Mouse (Mus musculus) adrenal gland (tissue): ENCODE measurements around the gene Trim80.
"Not testable (repeated sequence)": the region's sequence is repeated elsewhere in the genome, so short reads cannot be mapped to it uniquely, and the experiment has no call there.

Experiments
- intact Hi-C: fragments of 180-260 bp; cut with DNase I; formaldehyde crosslinking; loops from one replicate; pipeline ENCODE4 v1.15.1; 2025

Trim80 gene

GRCm38 (mm10) chr11:115427482-115428331 lies 12.6 kb upstream of the Trim80 start:
- intact Hi-C loops: loop anchor here (2.0 kb wide), 1 partner anchor 45 kb away; no protein-coding TSS in a partner anchor

DNA sequence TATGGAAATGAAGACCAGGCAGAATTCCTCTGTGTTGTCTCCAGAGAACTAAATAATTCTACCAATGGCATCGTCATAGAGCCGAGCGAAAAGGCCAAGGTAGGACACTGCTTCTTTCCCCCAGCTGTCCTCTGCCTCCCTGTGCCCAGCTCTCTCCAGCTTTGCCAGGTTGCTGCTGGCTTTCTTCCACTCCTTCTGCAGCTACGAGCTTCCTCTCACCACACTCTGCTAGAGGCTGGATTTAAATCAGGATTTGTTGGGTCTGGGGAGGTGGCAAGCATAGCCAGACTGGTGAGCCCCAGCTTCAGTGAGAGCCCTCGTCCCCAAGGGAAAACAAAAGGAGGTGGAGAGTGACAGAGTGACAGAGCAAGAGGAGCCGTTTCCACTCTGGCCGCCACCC lies 11.0 kb upstream of the Trim80 start:
- intact Hi-C loops: loop anchor here (2.0 kb wide), 1 partner anchor 43 kb away; no protein-coding TSS in a partner anchor

DNA sequence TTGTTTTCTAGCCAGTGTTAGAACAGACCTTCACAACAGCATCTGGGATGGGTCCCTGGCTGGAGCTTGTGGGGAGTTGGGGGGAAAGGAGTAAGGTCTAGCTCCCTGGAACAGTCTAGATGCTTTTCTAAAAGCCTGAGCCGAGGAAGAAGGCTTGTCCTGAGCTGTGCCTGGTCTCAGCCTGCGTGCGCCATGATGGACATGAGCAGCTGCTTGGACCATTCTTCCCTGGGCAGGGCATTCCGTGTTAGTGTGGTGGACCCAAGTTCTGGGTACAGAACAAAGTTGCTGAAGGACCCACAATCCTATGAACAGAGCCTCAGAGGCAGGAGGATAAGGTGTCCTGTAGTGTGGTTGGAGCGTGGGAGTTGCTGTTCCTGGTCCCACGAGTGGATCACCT lies 9.8 kb upstream of the Trim80 start:
- intact Hi-C loops: no loop called here

GRCm38 (mm10) chr11:115432814-115433213 lies 7.5 kb upstream of the Trim80 start:
- intact Hi-C loops: no loop called here

DNA sequence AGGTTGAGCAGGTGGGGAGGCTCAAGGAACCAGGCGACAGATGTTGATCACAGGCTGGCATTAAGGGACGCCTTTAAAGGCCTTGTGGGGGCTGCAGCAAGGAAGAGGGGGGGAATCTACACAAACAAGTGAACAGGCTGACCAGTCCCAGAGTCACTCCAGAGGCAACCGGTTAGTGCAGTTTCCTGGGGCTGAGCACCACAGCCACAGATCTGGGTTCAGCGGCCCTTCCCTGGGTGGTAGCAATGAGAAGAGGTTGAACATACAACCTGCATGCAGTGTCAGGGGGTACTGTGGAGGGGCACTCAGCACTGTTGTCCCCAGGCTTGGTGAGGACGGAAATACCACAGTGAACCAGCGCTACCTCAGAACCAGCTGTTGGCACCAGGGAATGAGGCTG lies 7.0 kb upstream of the Trim80 start:
- intact Hi-C loops: no loop called here

GRCm38 (mm10) chr11:115435596-115436337 lies 4.6 kb upstream of the Trim80 start:
- intact Hi-C loops: no loop called here

GRCm38 (mm10) chr11:115437571-115438122 lies 2.7 kb upstream of the Trim80 start:
- intact Hi-C loops: no loop called here

- intact Hi-C loops: no loop called here
Observed at GRCm38 (mm10) chr11:115439326-115439725, 1.0 kb upstream of the Trim80 start.

DNA sequence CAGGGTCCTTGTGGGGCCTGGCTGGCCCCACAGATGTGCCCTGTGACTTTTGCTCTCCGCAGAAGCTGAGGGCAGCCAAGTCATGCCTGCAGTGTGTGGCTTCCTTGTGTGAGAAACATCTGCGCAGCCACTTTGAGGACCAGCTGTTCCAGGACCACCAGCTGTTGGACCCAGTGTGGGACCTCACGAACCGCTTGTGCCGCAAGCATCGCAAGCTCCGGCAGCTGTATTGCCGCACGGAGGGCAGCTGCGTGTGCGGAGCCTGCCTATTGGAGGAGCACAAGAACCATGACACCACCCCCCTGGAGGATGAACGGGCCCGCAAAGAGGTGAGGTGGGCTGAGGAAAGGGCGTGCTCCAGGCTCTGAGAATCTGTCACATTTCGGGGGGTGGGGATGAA lies 1.1 kb downstream of the Trim80 start:
- intact Hi-C loops: no loop called here

DNA sequence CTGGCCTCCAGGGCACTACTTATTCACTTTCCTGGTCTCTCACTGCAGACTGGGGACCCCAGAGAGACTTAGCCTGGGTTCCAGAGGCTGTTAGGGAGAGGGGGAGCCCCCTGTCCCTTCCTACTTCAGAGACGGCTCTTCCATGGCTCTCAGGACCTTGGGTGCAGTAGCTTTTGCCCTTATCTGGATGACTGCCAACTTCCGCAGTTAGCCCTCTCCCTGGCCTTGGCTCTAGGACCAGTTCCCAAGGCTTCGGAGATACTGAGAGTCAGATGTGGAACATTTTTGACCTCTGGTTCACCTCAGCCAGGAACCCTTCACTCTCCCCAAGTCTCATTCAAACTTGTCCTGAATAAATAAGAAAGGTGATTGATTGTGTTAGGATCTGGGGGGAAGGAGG lies 6.6 kb downstream of the Trim80 start:
- intact Hi-C loops: no loop called here

- intact Hi-C loops: no loop called here
Observed at GRCm38 (mm10) chr11:115447321-115447885, 7.1 kb downstream of the Trim80 start.

- intact Hi-C loops: no loop called here
Observed at GRCm38 (mm10) chr11:115448075-115448474, 7.7 kb downstream of the Trim80 start.

GRCm38 (mm10) chr11:115448998-115449397 lies 8.7 kb downstream of the Trim80 start:
- intact Hi-C loops: no loop called here

DNA sequence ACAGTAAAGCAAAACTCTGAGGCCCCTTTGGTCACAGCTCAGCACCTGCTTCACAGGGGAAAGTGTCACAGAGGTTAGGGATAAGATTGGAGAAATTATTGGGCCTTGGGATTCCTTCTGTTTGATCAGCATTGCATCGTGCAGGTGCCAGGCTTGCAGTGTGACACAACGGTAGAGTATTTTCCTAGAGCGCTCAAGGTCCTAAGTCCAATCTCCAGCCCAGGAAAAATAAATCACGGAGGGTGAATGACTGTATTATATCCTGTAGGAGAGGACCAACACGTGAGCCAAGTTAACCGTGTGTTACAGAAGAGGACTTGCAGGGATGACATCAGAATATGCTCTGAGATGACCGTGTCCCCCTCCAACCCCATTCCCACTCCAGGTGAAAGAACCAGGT lies 9.8 kb downstream of the Trim80 start:
- intact Hi-C loops: no loop called here

DNA sequence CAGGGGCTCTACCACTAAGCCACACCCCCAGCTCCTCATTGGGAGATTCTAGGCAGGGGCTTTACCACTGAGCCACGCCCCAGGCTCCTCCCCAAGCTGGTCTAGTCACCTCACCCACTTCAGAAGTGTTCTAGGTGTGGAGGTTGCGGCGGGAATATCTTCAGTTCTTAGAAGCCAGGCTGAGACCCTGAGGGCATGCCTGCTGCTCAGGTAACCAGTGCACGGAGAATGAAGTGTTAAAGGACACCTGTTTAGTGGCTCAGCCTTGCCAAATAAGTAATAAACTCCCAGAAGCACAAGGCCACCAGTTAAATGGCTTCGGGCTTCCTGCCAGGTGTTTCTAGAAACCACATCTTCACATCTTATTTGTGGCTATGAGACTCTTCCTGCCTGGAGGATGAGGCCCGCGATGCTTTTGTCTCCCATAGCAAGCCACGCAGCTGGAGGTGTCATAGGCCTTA lies 11.5 kb downstream of the Trim80 start:
- intact Hi-C loops: no loop called here

DNA sequence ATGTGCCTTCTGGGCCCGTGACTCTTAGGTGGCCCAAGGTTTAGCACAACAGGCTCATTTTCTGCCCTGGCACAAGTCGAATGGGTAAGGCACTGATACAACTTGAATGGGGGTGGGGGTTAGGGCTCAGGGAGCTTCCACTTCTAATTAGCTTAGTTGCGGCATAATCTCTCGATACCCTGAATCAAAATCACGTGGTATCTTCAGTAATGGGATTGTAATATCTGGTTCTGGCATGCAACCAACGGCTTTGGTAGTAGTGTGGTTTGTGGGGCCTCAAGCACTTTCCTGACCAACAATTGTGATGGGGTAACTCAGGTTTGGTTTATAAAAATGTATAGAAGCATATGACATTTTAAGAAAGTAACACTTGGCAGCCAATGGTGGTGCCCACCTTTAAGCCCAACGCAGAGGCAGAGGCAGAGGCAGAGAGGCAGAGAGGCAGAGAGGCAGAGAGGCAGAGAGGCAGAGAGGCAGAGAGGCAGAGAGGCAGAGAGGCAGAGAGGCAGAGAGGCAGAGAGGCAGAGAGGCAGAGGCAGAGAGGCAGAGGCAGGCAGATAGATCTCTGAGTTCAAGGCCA lies 12.0 kb downstream of the Trim80 start:
- intact Hi-C loops: no loop called here

GRCm38 (mm10) chr11:115453306-115453705 lies 13.0 kb downstream of the Trim80 start:
- intact Hi-C loops: no loop called here

GRCm38 (mm10) chr11:115454822-115455221 lies 14.5 kb downstream of the Trim80 start:
- intact Hi-C loops: not testable (repeated sequence)

- intact Hi-C loops: no loop called here
Observed at GRCm38 (mm10) chr11:115455619-115456018, 15.3 kb downstream of the Trim80 start.

GRCm38 (mm10) chr11:115456182-115456581 lies 15.8 kb downstream of the Trim80 start:
- intact Hi-C loops: no loop called here

- intact Hi-C loops: no loop called here
Observed at GRCm38 (mm10) chr11:115457405-115457804, 17.1 kb downstream of the Trim80 start.
